Mouse (Mus musculus): ENCODE results near the gene Tdrd6. TPM values are rescaled to one million over a fixed set of nuclear protein-coding genes. Genes with fewer than 3 reads are reported as not detected.

Tdrd6 gene
- total and polyA plus RNA-seq, 3 experiments, result 0.05 TPM; not detected in 2

DNA sequence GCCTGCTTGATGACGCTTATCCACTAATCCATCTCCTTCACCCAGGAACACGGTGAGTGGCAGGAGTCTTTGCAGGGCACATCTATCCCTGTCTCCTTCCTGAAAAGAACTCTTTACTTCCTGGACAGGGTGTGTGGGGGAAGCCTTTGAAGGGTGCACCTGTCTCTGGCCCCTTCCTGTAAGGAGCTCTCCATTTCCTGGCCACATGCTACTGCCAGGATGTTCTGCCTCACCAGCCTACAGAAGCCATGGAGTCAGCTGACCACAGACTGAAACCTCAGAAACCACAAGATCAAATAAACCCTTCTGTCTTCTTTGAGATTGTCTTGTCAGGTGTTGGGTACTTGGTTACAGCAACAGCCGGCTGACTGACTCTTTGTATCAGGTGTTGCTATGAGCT lies 15.0 kb upstream of the Tdrd6 start:
- H3K36me3 ChIP-seq (replicated peaks), result no peaks in the 10 kb centered on the region
- H3K4me3 ChIP-seq (ENCODE audit: low read depth, low read length), result no peak overlapping the region
- TF ChIP-seq POLR2AphosphoS5 (IDR thresholded peaks at IDR 0.05; ENCODE audit: insufficient replicate concordance, low read depth, low read length) (no peak), GATA1 (IDR thresholded peaks at IDR 0.05; ENCODE audit: borderline replicate concordance, low read length) (no peak), TAL1 (conservative IDR thresholded peaks at IDR 0.05; ENCODE audit: low read depth, low read length) (no peak), GATA2 (IDR thresholded peaks at IDR 0.05; ENCODE audit: borderline replicate concordance, low read depth, low read length) (no peak), CTCF (IDR thresholded peaks at IDR 0.05; ENCODE audit: low read depth, low read length) (no peak)
- no peaks in the 10 kb centered on the region for H3K27me3 ChIP-seq (ENCODE audit: insufficient read depth, low read length)
- DNase-seq (ENCODE audit: low spot score) (no peak), ATAC-seq (ENCODE audit: extremely low read depth, insufficient number of reproducible peaks, low FRiP score, poor library complexity, severe bottlenecking) (no peak)
- peaks cover 60% of the 10 kb centered on the region for H3K9me3 ChIP-seq (replicated peaks)
- H3K4me1 ChIP-seq (ENCODE audit: insufficient read depth, low read depth, low read length), result no peaks in the 10 kb centered on the region

GRCm38 (mm10) chr17:43644375-43644774 lies 14.3 kb upstream of the Tdrd6 start:
- no peak for DNase-seq (ENCODE audit: low spot score)
- TF ChIP-seq TAL1 (conservative IDR thresholded peaks at IDR 0.05; ENCODE audit: low read depth, low read length) (no peak), CTCF (IDR thresholded peaks at IDR 0.05; ENCODE audit: low read depth, low read length) (no peak), GATA1 (IDR thresholded peaks at IDR 0.05; ENCODE audit: borderline replicate concordance, low read length) (no peak), GATA2 (IDR thresholded peaks at IDR 0.05; ENCODE audit: borderline replicate concordance, low read depth, low read length) (no peak), POLR2AphosphoS5 (IDR thresholded peaks at IDR 0.05; ENCODE audit: insufficient replicate concordance, low read depth, low read length) (no peak)
- Histone ChIP-seq H3K4me3 (ENCODE audit: low read depth, low read length) (no peak overlapping the region), H3K4me1 (ENCODE audit: insufficient read depth, low read depth, low read length) (no peaks in the 10 kb centered on the region), H3K27me3 (ENCODE audit: insufficient read depth, low read length) (no peaks in the 10 kb centered on the region), H3K9me3 (replicated peaks) (peaks cover 56% of the 10 kb centered on the region), H3K36me3 (replicated peaks) (no peaks in the 10 kb centered on the region)
- ATAC-seq (ENCODE audit: extremely low read depth, insufficient number of reproducible peaks, low FRiP score, poor library complexity, severe bottlenecking), result no peak

GRCm38 (mm10) chr17:43643191-43643590 lies 13.1 kb upstream of the Tdrd6 start:
- ATAC-seq (ENCODE audit: extremely low read depth, insufficient number of reproducible peaks, low FRiP score, poor library complexity, severe bottlenecking), result no peak
- Histone ChIP-seq H3K9me3 (replicated peaks) (peaks cover 53% of the 10 kb centered on the region), H3K27me3 (ENCODE audit: insufficient read depth, low read length) (no peaks in the 10 kb centered on the region), H3K4me3 (ENCODE audit: low read depth, low read length) (no peak overlapping the region), H3K36me3 (replicated peaks) (no peaks in the 10 kb centered on the region), H3K4me1 (ENCODE audit: insufficient read depth, low read depth, low read length) (no peaks in the 10 kb centered on the region)
- TF ChIP-seq CTCF (IDR thresholded peaks at IDR 0.05; ENCODE audit: low read depth, low read length) (no peak), POLR2AphosphoS5 (IDR thresholded peaks at IDR 0.05; ENCODE audit: insufficient replicate concordance, low read depth, low read length) (no peak), TAL1 (conservative IDR thresholded peaks at IDR 0.05; ENCODE audit: low read depth, low read length) (no peak), GATA1 (IDR thresholded peaks at IDR 0.05; ENCODE audit: borderline replicate concordance, low read length) (no peak), GATA2 (IDR thresholded peaks at IDR 0.05; ENCODE audit: borderline replicate concordance, low read depth, low read length) (no peak)
- no peak for DNase-seq (ENCODE audit: low spot score)

GRCm38 (mm10) chr17:43640825-43641224 lies 10.7 kb upstream of the Tdrd6 start:
- ATAC-seq (ENCODE audit: extremely low read depth, insufficient number of reproducible peaks, low FRiP score, poor library complexity, severe bottlenecking), result no peak
- no peak for DNase-seq (ENCODE audit: low spot score)
- TF ChIP-seq TAL1 (conservative IDR thresholded peaks at IDR 0.05; ENCODE audit: low read depth, low read length), result no peak
- no peak for TF ChIP-seq POLR2AphosphoS5 (IDR thresholded peaks at IDR 0.05; ENCODE audit: insufficient replicate concordance, low read depth, low read length)
- no peak for TF ChIP-seq GATA2 (IDR thresholded peaks at IDR 0.05; ENCODE audit: borderline replicate concordance, low read depth, low read length)
- no peak for TF ChIP-seq GATA1 (IDR thresholded peaks at IDR 0.05; ENCODE audit: borderline replicate concordance, low read length)
- no peak for TF ChIP-seq CTCF (IDR thresholded peaks at IDR 0.05; ENCODE audit: low read depth, low read length)
- H3K4me3 ChIP-seq (ENCODE audit: low read depth, low read length), result no peak overlapping the region
- H3K4me1 ChIP-seq (ENCODE audit: insufficient read depth, low read depth, low read length), result no peaks in the 10 kb centered on the region
- H3K36me3 ChIP-seq (replicated peaks), result no peaks in the 10 kb centered on the region
- H3K9me3 ChIP-seq (replicated peaks), result peaks cover 55% of the 10 kb centered on the region
- H3K27me3 ChIP-seq (ENCODE audit: insufficient read depth, low read length), result no peaks in the 10 kb centered on the region

DNA sequence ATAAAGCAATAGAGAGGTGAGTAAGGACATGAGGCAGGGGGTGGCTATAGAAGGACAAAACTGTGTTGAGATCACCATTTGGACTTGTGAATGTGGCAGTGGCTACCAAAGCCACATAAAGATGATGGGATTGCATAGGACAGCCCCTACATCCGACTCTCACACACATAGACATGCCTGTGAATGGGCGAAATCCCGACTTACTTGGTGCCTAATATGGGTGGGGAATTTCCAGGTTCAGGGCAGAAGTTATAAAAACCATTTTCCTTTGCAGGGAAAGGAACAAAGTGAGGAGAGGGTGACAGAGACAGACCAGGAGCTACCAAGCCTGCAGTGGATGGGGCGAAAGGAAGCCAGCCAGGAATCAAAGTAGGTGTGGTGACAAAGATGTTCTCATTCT lies 7.0 kb upstream of the Tdrd6 start:
- TF ChIP-seq POLR2AphosphoS5 (IDR thresholded peaks at IDR 0.05; ENCODE audit: insufficient replicate concordance, low read depth, low read length), result no peak
- TF ChIP-seq GATA2 (IDR thresholded peaks at IDR 0.05; ENCODE audit: borderline replicate concordance, low read depth, low read length), result no peak
- no peak for TF ChIP-seq GATA1 (IDR thresholded peaks at IDR 0.05; ENCODE audit: borderline replicate concordance, low read length)
- TF ChIP-seq TAL1 (conservative IDR thresholded peaks at IDR 0.05; ENCODE audit: low read depth, low read length), result no peak
- no peak for TF ChIP-seq CTCF (IDR thresholded peaks at IDR 0.05; ENCODE audit: low read depth, low read length)
- H3K4me3 ChIP-seq (ENCODE audit: low read depth, low read length), result no peak overlapping the region
- DNase-seq (ENCODE audit: low spot score) (no peak), ATAC-seq (ENCODE audit: extremely low read depth, insufficient number of reproducible peaks, low FRiP score, poor library complexity, severe bottlenecking) (no peak)
- H3K36me3 ChIP-seq (replicated peaks), result no peaks in the 10 kb centered on the region
- no peaks in the 10 kb centered on the region for H3K4me1 ChIP-seq (ENCODE audit: insufficient read depth, low read depth, low read length)
- no peaks in the 10 kb centered on the region for H3K27me3 ChIP-seq (ENCODE audit: insufficient read depth, low read length)
- peaks cover 39% of the 10 kb centered on the region for H3K9me3 ChIP-seq (replicated peaks)

- peaks cover 68% of the 10 kb centered on the region for H3K9me3 ChIP-seq (replicated peaks)
- H3K36me3 ChIP-seq (replicated peaks), result no peaks in the 10 kb centered on the region
- H3K27me3 ChIP-seq (ENCODE audit: insufficient read depth, low read length), result no peaks in the 10 kb centered on the region
- ATAC-seq (ENCODE audit: extremely low read depth, insufficient number of reproducible peaks, low FRiP score, poor library complexity, severe bottlenecking) (no peak), DNase-seq (ENCODE audit: low spot score) (no peak)
- TF ChIP-seq CTCF (IDR thresholded peaks at IDR 0.05; ENCODE audit: low read depth, low read length) (no peak), GATA1 (IDR thresholded peaks at IDR 0.05; ENCODE audit: borderline replicate concordance, low read length) (no peak), TAL1 (conservative IDR thresholded peaks at IDR 0.05; ENCODE audit: low read depth, low read length) (no peak), GATA2 (IDR thresholded peaks at IDR 0.05; ENCODE audit: borderline replicate concordance, low read depth, low read length) (no peak), POLR2AphosphoS5 (IDR thresholded peaks at IDR 0.05; ENCODE audit: insufficient replicate concordance, low read depth, low read length) (no peak)
- H3K4me1 ChIP-seq (ENCODE audit: insufficient read depth, low read depth, low read length), result no peaks in the 10 kb centered on the region
- no peak overlapping the region; the same call in 1 of the 2 replicates for H3K4me3 ChIP-seq (ENCODE audit: low read depth, low read length)
Measured at GRCm38 (mm10) chr17:43630427-43630760, 295 bp upstream of the Tdrd6 start.

Data from G1E (cell line).